Mouse (Mus musculus): Measurements from ENCODE around the gene Srgap2. TPM values are rescaled to one million over a fixed set of nuclear protein-coding genes. Genes with fewer than 3 reads are reported as not detected.

Gene Srgap2
- polyA plus RNA-seq, 1 experiment from 2014 or later: 107 TPM

GRCm38 (mm10) chr1:131431456-131432246 is 95.5 kb downstream of the Srgap2 start:
- Histone ChIP-seq H3K36me3 (ENCODE audit: inconsistent target) (no peaks in the 10 kb centered on the region), H3K79me2 (ENCODE audit: inconsistent target) (peaks cover 97% of the 10 kb centered on the region), H3K4me3 (ENCODE audit: inconsistent target) (no peak overlapping the region), H3K27ac (peak overlapping the region; percentile 78)
- 59% methylated on average over 5 of the region's 5 CpGs for WGBS (ENCODE audit: missing documents)

GRCm38 (mm10) chr1:131427140-131427821 is 99.9 kb downstream of the Srgap2 start:
- H3K4me3 ChIP-seq (ENCODE audit: inconsistent target): no peak overlapping the region
- H3K27ac ChIP-seq: no peak overlapping the region
- WGBS (ENCODE audit: missing documents): 27% methylated on average over 5 of the region's 5 CpGs
- peaks cover 97% of the 10 kb centered on the region for H3K79me2 ChIP-seq (ENCODE audit: inconsistent target)
- no peaks in the 10 kb centered on the region for H3K36me3 ChIP-seq (ENCODE audit: inconsistent target)

- H3K79me2 ChIP-seq (ENCODE audit: inconsistent target): peaks cover 100% of the 10 kb centered on the region
- H3K36me3 ChIP-seq (ENCODE audit: inconsistent target): no peaks in the 10 kb centered on the region
- H3K4me3 ChIP-seq (ENCODE audit: inconsistent target): no peak overlapping the region
- WGBS (ENCODE audit: missing documents): 90% methylated on average over 3 of the region's 3 CpGs
- no peak overlapping the region for H3K27ac ChIP-seq
These were observed 104.1 kb downstream of the Srgap2 start for GRCm38 (mm10) chr1:131423061-131423460.

DNA sequence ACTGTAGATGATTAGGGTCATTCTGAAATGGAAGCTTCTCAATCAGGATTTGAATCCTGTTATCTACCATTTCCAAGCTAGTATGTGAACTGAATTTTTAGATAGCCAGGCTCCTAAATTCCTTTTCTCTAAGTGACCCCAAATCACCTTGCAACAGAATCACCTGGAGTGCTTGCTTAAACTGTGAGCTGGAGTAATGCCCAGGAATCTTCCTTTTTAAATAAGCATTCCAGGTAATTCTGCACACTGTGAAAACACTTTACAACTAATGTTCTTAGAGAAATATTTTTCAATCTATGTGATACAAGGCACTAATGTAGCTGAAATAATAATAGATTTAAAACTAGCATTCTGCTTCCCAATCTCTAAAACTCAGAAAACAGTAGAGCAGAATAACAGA is 106.0 kb downstream of the Srgap2 start:
- H3K36me3 ChIP-seq (ENCODE audit: inconsistent target): no peaks in the 10 kb centered on the region
- H3K4me3 ChIP-seq (ENCODE audit: inconsistent target): no peak overlapping the region
- peaks cover 100% of the 10 kb centered on the region for H3K79me2 ChIP-seq (ENCODE audit: inconsistent target)
- H3K27ac ChIP-seq: no peak overlapping the region

DNA sequence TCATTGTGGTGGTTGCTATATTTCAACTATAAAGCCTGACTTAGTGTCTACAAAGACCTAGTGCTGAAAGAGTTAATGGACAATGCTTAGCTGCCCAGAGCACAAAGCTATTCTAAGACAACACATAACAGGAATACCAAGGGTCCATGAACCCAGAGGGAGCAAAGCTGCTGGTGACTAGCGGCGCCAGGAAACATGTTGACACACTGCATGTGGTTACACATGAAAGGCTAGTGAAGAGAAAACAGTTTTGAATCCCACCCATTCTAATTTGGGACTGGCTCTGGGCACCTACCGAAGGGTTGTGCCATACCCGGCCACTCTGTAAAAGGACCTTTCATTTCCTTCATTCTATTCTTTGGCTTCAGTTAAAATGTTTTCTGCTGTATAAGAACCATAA is 106.5 kb downstream of the Srgap2 start:
- Histone ChIP-seq H3K79me2 (ENCODE audit: inconsistent target) (peaks cover 100% of the 10 kb centered on the region), H3K27ac (no peak overlapping the region), H3K4me3 (ENCODE audit: inconsistent target) (no peak overlapping the region), H3K36me3 (ENCODE audit: inconsistent target) (no peaks in the 10 kb centered on the region)
- 82% methylated on average over 4 of the region's 4 CpGs for WGBS (ENCODE audit: missing documents)

GRCm38 (mm10) chr1:131419307-131419706 is 107.8 kb downstream of the Srgap2 start:
- Histone ChIP-seq H3K27ac (no peak overlapping the region), H3K4me3 (ENCODE audit: inconsistent target) (no peak overlapping the region), H3K36me3 (ENCODE audit: inconsistent target) (no peaks in the 10 kb centered on the region), H3K79me2 (ENCODE audit: inconsistent target) (peaks cover 100% of the 10 kb centered on the region)
- WGBS (ENCODE audit: missing documents): 89% methylated on average over 3 of the region's 3 CpGs

- Histone ChIP-seq H3K4me3 (ENCODE audit: inconsistent target) (no peak overlapping the region), H3K36me3 (ENCODE audit: inconsistent target) (no peaks in the 10 kb centered on the region), H3K27ac (no peak overlapping the region), H3K79me2 (ENCODE audit: inconsistent target) (peaks cover 100% of the 10 kb centered on the region)
- WGBS (ENCODE audit: missing documents): 95% methylated on average over 5 of the region's 5 CpGs
These were observed 109.1 kb downstream of the Srgap2 start for GRCm38 (mm10) chr1:131417821-131418660.

DNA sequence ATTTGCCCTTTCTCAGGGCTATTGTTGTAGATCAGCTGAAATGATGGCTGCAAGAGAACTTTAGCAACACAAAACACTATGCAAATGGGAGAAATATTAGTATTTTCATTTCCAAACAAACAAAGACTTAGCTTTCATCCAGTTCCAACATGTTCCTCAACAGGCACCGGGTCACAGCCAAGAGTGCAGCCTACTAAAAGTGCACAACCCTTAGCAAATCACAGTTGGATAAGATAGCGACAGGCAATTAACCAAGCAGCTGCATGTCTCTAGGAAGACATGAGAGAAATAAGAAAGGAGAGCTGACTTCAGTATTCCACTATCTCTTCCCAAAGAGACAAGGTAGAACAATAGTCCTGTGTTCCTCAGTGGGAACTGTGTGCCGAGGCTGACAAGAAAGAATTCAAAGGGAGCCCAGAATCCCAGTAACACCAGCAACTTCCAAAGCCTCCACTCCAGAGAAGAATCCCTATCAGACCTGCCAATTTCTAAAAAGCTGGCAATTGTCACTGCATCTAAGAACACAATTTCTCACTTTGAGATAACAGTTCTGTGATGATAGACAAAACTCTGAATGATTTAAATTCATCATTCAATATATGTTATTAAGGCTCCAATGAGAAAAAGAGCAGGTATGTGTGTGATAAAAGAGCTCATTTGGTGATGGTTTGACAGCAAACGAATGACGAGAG is 109.9 kb downstream of the Srgap2 start:
- Histone ChIP-seq H3K4me3 (ENCODE audit: inconsistent target) (no peak overlapping the region), H3K36me3 (ENCODE audit: inconsistent target) (peaks cover 1% of the 10 kb centered on the region; the same call in 1 of the 2 replicates), H3K27ac (no peak overlapping the region), H3K79me2 (ENCODE audit: inconsistent target) (peaks cover 100% of the 10 kb centered on the region)
- WGBS (ENCODE audit: missing documents): 97% methylated on average over 5 of the region's 5 CpGs

- Histone ChIP-seq H3K4me3 (ENCODE audit: inconsistent target) (no peak overlapping the region), H3K36me3 (ENCODE audit: inconsistent target) (peaks cover 3% of the 10 kb centered on the region; the same call in 1 of the 2 replicates), H3K79me2 (ENCODE audit: inconsistent target) (peaks cover 100% of the 10 kb centered on the region), H3K27ac (no peak overlapping the region)
- 93% methylated on average over 3 of the region's 3 CpGs for WGBS (ENCODE audit: missing documents)
These were observed 123.6 kb downstream of the Srgap2 start for GRCm38 (mm10) chr1:131403567-131403966.

DNA sequence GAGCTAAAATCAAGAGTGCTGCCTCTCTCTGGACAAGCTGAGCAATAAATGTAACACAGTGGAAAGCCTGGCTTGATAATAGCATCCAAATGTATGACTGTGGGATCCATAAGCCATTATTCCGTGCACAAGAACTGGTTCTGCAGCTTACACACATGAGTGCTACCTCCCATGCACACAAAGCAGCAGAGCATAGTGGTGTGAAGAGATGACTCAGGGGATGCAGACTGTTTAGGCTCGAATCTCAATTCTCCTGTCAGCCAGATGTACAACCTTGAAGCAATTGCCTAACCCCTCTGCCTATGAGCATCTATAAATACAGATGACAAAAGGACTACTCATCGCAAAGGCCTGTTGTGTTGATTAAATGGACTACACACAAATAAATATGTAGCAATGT is 126.3 kb downstream of the Srgap2 start:
- H3K79me2 ChIP-seq (ENCODE audit: inconsistent target): peaks cover 96% of the 10 kb centered on the region
- H3K27ac ChIP-seq: no peak overlapping the region
- WGBS (ENCODE audit: missing documents): 90% methylated on average over 3 of the region's 3 CpGs
- no peak overlapping the region for H3K4me3 ChIP-seq (ENCODE audit: inconsistent target)
- peaks cover 3% of the 10 kb centered on the region; the same call in 1 of the 2 replicates for H3K36me3 ChIP-seq (ENCODE audit: inconsistent target)

GRCm38 (mm10) chr1:131398181-131398580 is 129.0 kb downstream of the Srgap2 start:
- Histone ChIP-seq H3K36me3 (ENCODE audit: inconsistent target) (0 out of 2 replicates have a peak, but pooled peaks cover 3% of the 10 kb centered on the region), H3K79me2 (ENCODE audit: inconsistent target) (peaks cover 90% of the 10 kb centered on the region), H3K27ac (no peak overlapping the region), H3K4me3 (ENCODE audit: inconsistent target) (no peak overlapping the region)

DNA sequence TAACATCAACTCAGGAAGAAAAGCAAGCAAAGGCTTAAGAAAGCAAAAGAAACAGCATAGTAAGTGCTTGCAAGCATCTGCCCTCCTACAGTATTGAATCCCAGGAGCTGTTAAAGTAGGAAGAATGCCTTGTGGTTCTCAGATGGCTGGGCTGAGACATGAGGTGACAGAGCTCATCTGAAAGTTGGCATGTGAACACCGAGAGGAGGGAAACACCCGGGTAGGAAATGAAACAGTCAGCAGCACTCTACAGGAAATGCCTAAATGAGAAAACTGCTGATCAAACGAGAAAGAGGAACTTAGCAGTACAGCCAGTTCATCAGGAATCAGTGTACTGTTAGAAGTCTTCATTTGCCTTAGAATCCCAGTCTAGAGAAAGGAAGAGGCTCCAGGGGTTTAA is 142.7 kb downstream of the Srgap2 start:
- WGBS (ENCODE audit: missing documents): 0% methylated on average over 3 of the region's 3 CpGs
- Histone ChIP-seq H3K79me2 (ENCODE audit: inconsistent target) (peaks cover 82% of the 10 kb centered on the region), H3K27ac (peak overlapping the region; percentile 96), H3K36me3 (ENCODE audit: inconsistent target) (no peaks in the 10 kb centered on the region), H3K4me3 (ENCODE audit: inconsistent target) (no peak overlapping the region)

DNA sequence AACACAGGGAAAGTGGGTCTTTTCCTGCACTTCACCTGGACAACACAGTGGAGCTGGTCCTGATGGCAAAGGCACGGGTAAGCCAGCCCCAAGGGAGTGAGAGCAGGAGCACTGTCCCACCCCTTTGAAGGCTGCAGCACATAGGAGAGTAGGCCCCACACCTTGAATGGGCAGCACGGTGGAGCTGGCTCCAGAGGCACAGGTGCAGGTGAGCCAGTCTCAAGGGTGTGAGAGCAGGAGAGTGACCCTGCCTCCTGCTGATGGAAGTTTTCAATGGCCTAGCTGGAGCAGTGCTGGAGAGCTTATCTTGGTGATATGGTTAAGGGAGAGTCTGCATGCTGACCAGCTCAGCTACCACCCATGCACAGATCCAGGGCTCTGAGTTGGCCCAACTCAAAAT is 145.0 kb downstream of the Srgap2 start:
- WGBS (ENCODE audit: missing documents): 94% methylated on average over 2 of the region's 2 CpGs
- Histone ChIP-seq H3K79me2 (ENCODE audit: inconsistent target) (peaks cover 80% of the 10 kb centered on the region), H3K36me3 (ENCODE audit: inconsistent target) (no peaks in the 10 kb centered on the region), H3K27ac (peak overlapping the region; percentile 96), H3K4me3 (ENCODE audit: inconsistent target) (no peak overlapping the region)

DNA sequence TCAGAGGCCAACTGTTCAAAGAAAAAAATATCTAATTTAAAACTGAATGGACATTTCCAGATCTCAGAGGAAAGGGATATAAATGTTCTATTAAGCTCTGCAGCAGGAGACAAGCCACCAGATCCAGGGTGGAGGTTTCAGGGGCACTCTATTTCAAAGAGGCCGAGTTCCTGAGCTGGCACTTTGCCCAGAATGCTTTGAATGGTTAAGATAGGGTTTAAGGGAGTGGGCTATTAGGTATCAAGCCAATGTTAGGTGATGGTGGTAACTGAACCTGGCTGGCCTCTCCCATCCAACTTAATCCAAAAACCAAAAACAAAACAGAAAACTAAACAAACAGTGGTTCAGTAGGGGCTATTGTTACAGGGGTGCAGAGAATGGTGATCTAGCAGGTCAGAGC is 146.9 kb downstream of the Srgap2 start:
- H3K4me3 ChIP-seq (ENCODE audit: inconsistent target): no peak overlapping the region
- peak overlapping the region; percentile 97 for H3K27ac ChIP-seq
- WGBS (ENCODE audit: missing documents): 25% methylated on average over 1 of the region's 1 CpGs
- peaks cover 61% of the 10 kb centered on the region for H3K79me2 ChIP-seq (ENCODE audit: inconsistent target)
- H3K36me3 ChIP-seq (ENCODE audit: inconsistent target): no peaks in the 10 kb centered on the region

All from macrophage (primary cell).